Mouse (Mus musculus): ENCODE measurements around the gene Selenop.

- no peak for TF ChIP-seq CTCF (IDR thresholded peaks at IDR 0.05; ENCODE audit: low read depth, low read length)
- TF ChIP-seq POLR2A (IDR thresholded peaks at IDR 0.05; ENCODE audit: borderline replicate concordance, low read depth, low read length), result 0 out of 2 replicates have a peak, but pooled peaks have one; percentile 55
Measured at GRCm38 (mm10) chr15:3233837-3234551, 34.4 kb upstream of the Selenop start.
